In genomic region chr2:172248106-172248764, GRCm38 (mm10) we compare ENCODE assay signal across 9 mouse cellular contexts. TPM values are rescaled to one million over a fixed set of nuclear protein-coding genes. Genes with fewer than 3 reads are reported as not detected.
DNase-seq lines count a peak whose midpoint lies in the region; ATAC-seq lines count a peak whose summit lies in the region.
"Had no signal": no experiment of that assay in that cellular context is flagged by ENCODE, and none has a peak within 500 bp of the region (broad histone marks: within the 10 kb centered on the region; RNA-seq: fewer than 3 reads in every experiment).

Mc3r (plus strand) TSS chr2:172248492.

- H3K9ac ChIP-seq in embryonic facial prominence, embryonic 11.5 days (replicated peaks; ENCODE audit: low read length): no peak within 1 kb of the TSS
- no peak within 1 kb of the TSS for H3K9ac ChIP-seq in hindbrain, embryonic 11.5 days (ENCODE audit: low read depth, low read length)
- H3K9ac ChIP-seq in midbrain, embryonic 14.5 days (replicated peaks; ENCODE audit: low read length): 0 out of 2 replicates have a peak within 1 kb of the TSS, but pooled peaks have one; percentile 29
- H3K9ac ChIP-seq: limb, embryonic 13.5 days had no signal

- H3K27ac ChIP-seq in heart, embryonic 10.5 days: no peak within 1 kb of the TSS
- no peak within 1 kb of the TSS for H3K27ac ChIP-seq in embryonic facial prominence, embryonic 11.5 days (replicated peaks; ENCODE audit: low read depth, low read length)
- H3K27ac ChIP-seq in hindbrain, embryonic 11.5 days (ENCODE audit: low read depth, low read length): no peak within 1 kb of the TSS
- no peak within 1 kb of the TSS for H3K27ac ChIP-seq in midbrain, embryonic 14.5 days (replicated peaks; ENCODE audit: low read depth, low read length)
- H3K27ac ChIP-seq: limb, embryonic 13.5 days had no signal

- H3K4me3 ChIP-seq in heart, embryonic 10.5 days: no peak within 1 kb of the TSS
- no peak within 1 kb of the TSS for H3K4me3 ChIP-seq in embryonic facial prominence, embryonic 11.5 days (ENCODE audit: low read depth, low read length)
- H3K4me3 ChIP-seq in hindbrain, embryonic 11.5 days (ENCODE audit: low read depth, low read length): no peak within 1 kb of the TSS
- 0 out of 2 replicates have a peak within 1 kb of the TSS, but pooled peaks have one; percentile 2 for H3K4me3 ChIP-seq in midbrain, embryonic 14.5 days (replicated peaks; ENCODE audit: low read depth, low read length)
- H3K4me3 ChIP-seq: limb, embryonic 13.5 days had no signal

- no peaks in the 10 kb centered on the region for H3K36me3 ChIP-seq in heart, embryonic 10.5 days
- H3K36me3 ChIP-seq in embryonic facial prominence, embryonic 11.5 days (replicated peaks; ENCODE audit: control insufficient read depth, insufficient read depth, low read depth, low read length): no peaks in the 10 kb centered on the region
- H3K36me3 ChIP-seq in hindbrain, embryonic 11.5 days (ENCODE audit: control insufficient read depth, insufficient read depth, low read length): no peaks in the 10 kb centered on the region
- H3K36me3 ChIP-seq in midbrain, embryonic 14.5 days (ENCODE audit: control insufficient read depth, insufficient read depth, low read length): no peaks in the 10 kb centered on the region
- H3K36me3 ChIP-seq: limb, embryonic 13.5 days had no signal

- peak; percentile 88 for DNase-seq in heart, embryonic 10.5 days (ENCODE audit: low spot score)
- no peak for DNase-seq in heart, adult 11 months
- DNase-seq in adrenal gland, postnatal 25 days: peak; percentile 80
- peak; percentile 77 for DNase-seq in embryonic facial prominence, embryonic 11.5 days (ENCODE audit: low spot score)
- DNase-seq in hindbrain, embryonic 11.5 days (ENCODE audit: low spot score): peak; percentile 86
- peak; percentile 91 for DNase-seq in left cerebral cortex, postnatal 4 days
- peak; percentile 87 for DNase-seq in midbrain, embryonic 14.5 days
- DNase-seq in thymus, postnatal 0 days (ENCODE audit: low spot score): peak; percentile 8

- peak; percentile 56; the same call in 1 of the 2 replicates for ATAC-seq in embryonic facial prominence, embryonic 11.5 days (replicated peaks; ENCODE audit: insufficient number of reproducible peaks, low FRiP score, low TSS enrichment, low read depth)
- peak; percentile 65; the same call in 1 of the 2 replicates for ATAC-seq in hindbrain, embryonic 11.5 days (ENCODE audit: low FRiP score)
- peak; percentile 40; the same call in 1 of the 2 replicates for ATAC-seq in midbrain, embryonic 14.5 days (ENCODE audit: low FRiP score, low TSS enrichment)

- WGBS in heart, embryonic 10.5 days: 12% methylated on average over 22 of the region's 22 CpGs
- WGBS in embryonic facial prominence, embryonic 11.5 days: 12% methylated on average over 22 of the region's 22 CpGs
- WGBS in hindbrain, embryonic 11.5 days: 11% methylated on average over 22 of the region's 22 CpGs
- WGBS in midbrain, embryonic 14.5 days: 8% methylated on average over 22 of the region's 22 CpGs

- H3K9me3 ChIP-seq in heart, embryonic 10.5 days: no peaks in the 10 kb centered on the region
- H3K9me3 ChIP-seq in embryonic facial prominence, embryonic 11.5 days (replicated peaks; ENCODE audit: control insufficient read depth, low read length): no peaks in the 10 kb centered on the region
- H3K9me3 ChIP-seq in hindbrain, embryonic 11.5 days (ENCODE audit: control insufficient read depth, low read length): no peaks in the 10 kb centered on the region
- no peaks in the 10 kb centered on the region for H3K9me3 ChIP-seq in midbrain, embryonic 14.5 days (ENCODE audit: control insufficient read depth, low read length)
- H3K9me3 ChIP-seq: limb, embryonic 13.5 days had no signal

- H3K4me1 ChIP-seq in heart, embryonic 10.5 days: peaks cover 12% of the 10 kb centered on the region; the same call in 1 of the 2 replicates
- no peaks in the 10 kb centered on the region for H3K4me1 ChIP-seq in embryonic facial prominence, embryonic 11.5 days (ENCODE audit: control insufficient read depth, insufficient read depth, low read length)
- no peaks in the 10 kb centered on the region for H3K4me1 ChIP-seq in hindbrain, embryonic 11.5 days (replicated peaks; ENCODE audit: control insufficient read depth, insufficient read depth, low read length)
- H3K4me1 ChIP-seq in midbrain, embryonic 14.5 days (ENCODE audit: control insufficient read depth, insufficient read depth, low read length): no peaks in the 10 kb centered on the region

- H3K27me3 ChIP-seq in heart, embryonic 10.5 days (ENCODE audit: insufficient read depth, poor library complexity, severe bottlenecking): peaks cover 46% of the 10 kb centered on the region
- H3K27me3 ChIP-seq in embryonic facial prominence, embryonic 11.5 days (ENCODE audit: control insufficient read depth, insufficient read depth, low read length): no peaks in the 10 kb centered on the region
- peaks cover 2% of the 10 kb centered on the region; the same call in 1 of the 2 replicates for H3K27me3 ChIP-seq in hindbrain, embryonic 11.5 days (ENCODE audit: control insufficient read depth, insufficient read depth, low read length)
- 0 out of 2 replicates have a peak, but pooled peaks cover 3% of the 10 kb centered on the region for H3K27me3 ChIP-seq in midbrain, embryonic 14.5 days (ENCODE audit: control insufficient read depth, insufficient read depth, low read length)

- intact Hi-C loops in left cerebral cortex, postnatal 4 days (cut with DNase I): no loop called here

- no peak within 1 kb of the TSS for H3K4me2 ChIP-seq in embryonic facial prominence, embryonic 11.5 days (ENCODE audit: low read depth, low read length)
- H3K4me2 ChIP-seq in hindbrain, embryonic 11.5 days (replicated peaks; ENCODE audit: low read depth, low read length): no peak within 1 kb of the TSS
- peak within 1 kb of the TSS; percentile 38 for H3K4me2 ChIP-seq in midbrain, embryonic 14.5 days (ENCODE audit: low read length)
- H3K4me2 ChIP-seq: limb, embryonic 13.5 days had no signal

RNA-seq across cellular contexts. Expression of gene Mc3r, which starts in this region (rescaled TPM):
- polyA plus RNA-seq in heart, embryonic 10.5 days (2016; fragmentation: Nextera tagmentation; extraction: Ambion mirVana): not detected in 2 replicates
- not detected in 2 replicates for total RNA-seq in adrenal gland, postnatal 25 days (2021)
- polyA plus RNA-seq in embryonic facial prominence, embryonic 11.5 days (2014; fragmentation: Nextera tagmentation; extraction: Ambion mirVana): not detected in 2 replicates
- polyA plus RNA-seq in hindbrain, embryonic 11.5 days (2014; fragmentation: Nextera tagmentation; extraction: Ambion mirVana): not detected in 2 replicates
- under 1 TPM; 0.18 TPM for total RNA-seq in left cerebral cortex, postnatal 4 days (2021)
- polyA plus RNA-seq in midbrain, embryonic 14.5 days (2014; fragmentation: Nextera tagmentation; extraction: Ambion mirVana): 0.33 and 0.55 TPM in 2 replicates
- not detected in 2 replicates for polyA plus RNA-seq in thymus, postnatal 0 days (2015; fragmentation: Nextera tagmentation; extraction: Ambion mirVana)

Comparison
In these comparisons a context has a peak if more than half of its experiments do, and no peak if none do; other contexts are left out.
1. Peak in DNase-seq in heart, embryonic 10.5 days; RNA of the gene not detected or under 1 TPM.
2. Peak in DNase-seq in adrenal gland, postnatal 25 days; RNA of the gene not detected or under 1 TPM.
3. Peak in DNase-seq and ATAC-seq in embryonic facial prominence, embryonic 11.5 days; RNA of the gene not detected or under 1 TPM.
4. Peak in DNase-seq and ATAC-seq in hindbrain, embryonic 11.5 days; RNA of the gene not detected or under 1 TPM.
5. Peak in DNase-seq in left cerebral cortex, postnatal 4 days; RNA of the gene not detected or under 1 TPM.
6. Peak in DNase-seq, ATAC-seq, H3K4me3 ChIP-seq, H3K9ac ChIP-seq and H3K4me2 ChIP-seq in midbrain, embryonic 14.5 days; RNA of the gene not detected or under 1 TPM.
7. Peak in DNase-seq in thymus, postnatal 0 days; RNA of the gene not detected or under 1 TPM.